Mouse (Mus musculus) limb, embryonic 13.5 days (tissue): ENCODE measurements at regions not wholly inside any gene's neighbourhood (a gene's known extent, or its start where the extent isn't known, plus 50 kb on each side); places are given as distances from the start of the nearest gene placed in this dataset.

Source experiments
- ATAC-seq: fragments of 200-750 bp; cut with Nextera tagmentation; 2 replicates; pipeline ENCODE4 v1.8.0; 2017; ENCODE audit warnings: low read depth, moderate number of reproducible peaks, moderate TSS enrichment; ENCODE audit not compliant: low FRiP score
- H3K27ac ChIP-seq: fragments of 300-500 bp; sonication (generic); 2 replicates; pipeline ENCODE4 v1.5.1; 2015; ENCODE audit warnings: inconsistent platforms, mild to moderate bottlenecking, moderate library complexity
- H3K27me3 ChIP-seq: fragments of 300-500 bp; sonication (generic); 2 replicates; pipeline ENCODE4 v1.6.1; 2015; ENCODE audit warnings: mild to moderate bottlenecking, inconsistent platforms
- H3K36me3 ChIP-seq: fragments of 300-500 bp; sonication (generic); 2 replicates; pipeline ENCODE4 v1.6.1; 2015; ENCODE audit warnings: inconsistent platforms, mild to moderate bottlenecking, moderate library complexity
- H3K4me1 ChIP-seq: fragments of 300-500 bp; sonication (generic); 2 replicates; pipeline ENCODE4 v1.6.1; 2015; ENCODE audit warnings: inconsistent platforms
- H3K4me2 ChIP-seq: fragments of 300-500 bp; sonication (generic); replicated peaks from 2 replicates; pipeline ENCODE4 v1.6.1; 2015; ENCODE audit warnings: inconsistent platforms, mild to moderate bottlenecking, moderate library complexity
- H3K4me3 ChIP-seq: fragments of 300-500 bp; sonication (generic); 2 replicates; pipeline ENCODE4 v1.5.1; 2015; ENCODE audit warnings: moderate library complexity, mild to moderate bottlenecking, inconsistent platforms
- H3K9ac ChIP-seq: fragments of 300-500 bp; sonication (generic); 2 replicates; pipeline ENCODE4 v1.6.1; 2015; ENCODE audit warnings: mild to moderate bottlenecking, inconsistent platforms
- H3K9me3 ChIP-seq: fragments of 300-500 bp; sonication (generic); 2 replicates; pipeline ENCODE4 v1.6.1; 2016; ENCODE audit warnings: inconsistent platforms
- WGBS: fragments of 180-500 bp; shearing (Covaris S2); methylation state at CpG from one replicate; pipeline ENCODE4 v1.1.7; 2015; 5-methylcytosine and 5-hydroxymethylcytosine counted together

DNA sequence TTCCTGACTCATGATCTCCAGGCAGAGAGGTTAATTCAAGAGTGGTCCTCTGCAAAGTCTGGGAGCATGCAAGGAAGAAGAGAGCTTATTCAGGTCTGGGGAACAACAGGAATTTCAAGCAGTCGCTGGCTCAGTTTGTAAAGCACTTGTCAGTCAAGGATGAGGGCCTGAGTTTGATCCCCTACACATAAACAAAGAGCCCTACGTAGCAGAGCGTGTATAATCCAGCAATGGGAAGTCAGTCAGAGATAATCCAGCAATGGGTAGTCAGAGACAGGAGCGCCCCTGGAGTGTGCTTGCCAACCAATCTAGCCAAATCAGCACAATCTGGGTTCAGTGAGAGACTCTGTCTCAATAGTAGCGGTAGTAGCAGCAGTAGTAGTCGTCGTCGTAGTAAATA lies 61.3 kb upstream of the Clint1 start:
- 88% methylated on average over 8 of the region's 8 CpGs for WGBS
- H3K4me1 ChIP-seq: 0 out of 2 replicates have a peak, but pooled peaks cover 3% of the 10 kb centered on the region
- H3K4me3 ChIP-seq: no peak overlapping the region
- no peaks in the 10 kb centered on the region for H3K27me3 ChIP-seq
- H3K9ac ChIP-seq: no peak overlapping the region
- H3K36me3 ChIP-seq: no peaks in the 10 kb centered on the region
- no peak for ATAC-seq
- no peak overlapping the region for H3K27ac ChIP-seq
- 0 out of 2 replicates have a peak, but pooled peaks cover 5% of the 10 kb centered on the region for H3K9me3 ChIP-seq
- H3K4me2 ChIP-seq: no peak overlapping the region

DNA sequence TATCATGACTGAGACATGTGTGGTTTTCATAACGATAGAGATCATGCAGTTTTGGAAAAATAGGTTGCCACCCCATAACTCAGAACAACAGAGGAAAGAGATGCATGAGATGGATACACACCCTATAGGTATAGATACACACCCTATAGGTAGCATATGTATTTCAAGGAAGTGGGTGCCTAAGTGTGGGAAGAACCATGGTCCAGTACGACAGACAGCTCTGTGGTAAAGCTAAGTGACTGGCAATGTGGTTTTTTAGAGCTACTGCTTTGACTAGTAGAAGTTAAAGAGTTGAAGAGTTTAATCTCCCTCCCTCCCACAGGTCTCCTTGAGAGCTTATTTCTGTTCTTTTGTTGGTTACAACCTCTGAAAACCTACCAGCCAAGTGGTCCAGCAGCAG lies 60.2 kb upstream of the Clint1 start:
- WGBS: 86% methylated on average over 2 of the region's 2 CpGs
- Histone ChIP-seq H3K4me3 (no peak overlapping the region), H3K27ac (no peak overlapping the region), H3K36me3 (no peaks in the 10 kb centered on the region), H3K9ac (no peak overlapping the region), H3K27me3 (no peaks in the 10 kb centered on the region), H3K4me2 (no peak overlapping the region), H3K4me1 (0 out of 2 replicates have a peak, but pooled peaks cover 7% of the 10 kb centered on the region), H3K9me3 (0 out of 2 replicates have a peak, but pooled peaks cover 5% of the 10 kb centered on the region)
- ATAC-seq: no peak

DNA sequence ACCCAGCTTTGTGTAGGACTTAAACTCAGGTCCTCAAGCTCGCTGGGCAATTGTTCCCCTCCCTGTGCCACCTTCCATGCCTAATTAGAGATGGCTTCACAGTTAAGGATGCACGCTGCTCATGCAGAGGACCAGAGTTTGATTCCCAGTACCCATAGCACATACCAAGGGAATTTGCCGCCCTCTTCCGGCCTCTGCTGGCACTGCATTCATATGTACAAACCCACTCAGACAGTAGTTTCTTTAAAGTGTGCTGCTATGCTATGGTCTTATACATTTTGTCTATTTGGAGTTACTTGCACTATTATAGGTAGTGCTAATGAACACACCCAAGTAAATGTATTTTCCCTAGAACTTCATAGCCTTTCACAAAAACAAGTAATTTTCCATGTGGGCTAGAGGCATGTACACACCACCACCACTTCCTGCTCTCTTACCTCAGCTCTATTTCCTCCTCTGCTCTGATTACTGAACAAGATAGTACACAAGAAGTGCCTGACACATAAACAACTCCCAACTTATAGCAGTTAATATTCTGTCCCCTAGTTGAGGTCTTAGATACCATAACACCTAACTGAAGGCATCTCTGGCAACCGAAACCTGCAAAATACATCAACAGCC lies 57.4 kb upstream of the Clint1 start:
- H3K4me1 ChIP-seq: peaks cover 15% of the 10 kb centered on the region
- no peak overlapping the region for H3K4me3 ChIP-seq
- H3K9me3 ChIP-seq: no peaks in the 10 kb centered on the region
- ATAC-seq: no peak
- no peak overlapping the region for H3K9ac ChIP-seq
- H3K27ac ChIP-seq: no peak overlapping the region
- no peaks in the 10 kb centered on the region for H3K36me3 ChIP-seq
- WGBS: 67% methylated on average over 5 of the region's 5 CpGs
- no peak overlapping the region for H3K4me2 ChIP-seq
- no peaks in the 10 kb centered on the region for H3K27me3 ChIP-seq

DNA sequence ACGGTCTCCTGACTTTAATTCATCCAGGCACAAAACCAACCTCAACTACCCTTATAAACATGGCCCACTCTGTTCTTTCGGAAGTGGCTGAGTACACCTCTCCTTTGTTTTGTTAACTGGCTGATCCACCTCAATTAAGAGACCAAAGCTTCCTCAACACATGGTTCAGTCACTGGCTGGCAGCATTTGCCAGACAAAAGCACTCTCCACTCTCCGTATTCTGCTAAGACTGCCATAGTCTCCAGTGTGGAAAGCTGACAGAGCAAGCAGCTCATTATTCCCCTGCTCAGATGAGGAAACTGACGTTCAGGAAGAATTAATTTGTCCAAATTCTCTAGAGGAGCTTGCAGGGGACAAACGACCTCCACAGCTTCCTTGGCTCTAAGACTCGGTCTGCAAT lies 56.5 kb upstream of the Clint1 start:
- Histone ChIP-seq H3K36me3 (no peaks in the 10 kb centered on the region), H3K4me2 (no peak overlapping the region), H3K9ac (no peak overlapping the region), H3K27ac (peak overlapping the region; percentile 49; the same call in 1 of the 2 replicates), H3K4me1 (peaks cover 24% of the 10 kb centered on the region), H3K9me3 (no peaks in the 10 kb centered on the region), H3K4me3 (no peak overlapping the region), H3K27me3 (no peaks in the 10 kb centered on the region)
- WGBS: 39% methylated on average over 6 of the region's 6 CpGs
- no peak for ATAC-seq

DNA sequence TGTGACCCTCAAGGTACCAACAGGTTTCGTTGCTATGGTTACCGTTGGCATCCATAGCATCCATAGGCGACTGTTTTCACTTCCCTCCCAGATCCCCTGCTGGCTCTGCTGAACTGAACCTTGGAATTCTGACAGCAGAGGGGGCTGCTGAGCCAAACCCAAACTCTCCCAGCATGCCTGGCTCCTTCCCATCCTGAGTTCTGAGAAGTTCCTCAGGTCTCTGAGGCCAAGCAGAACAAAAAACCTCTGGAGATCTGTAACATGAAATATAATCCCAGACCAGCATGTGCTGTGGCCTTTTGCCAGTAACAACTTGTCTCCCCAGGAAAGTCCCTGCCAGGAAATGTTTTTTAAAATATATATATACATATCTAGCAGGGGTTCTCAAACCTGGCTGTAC lies 56.1 kb upstream of the Clint1 start:
- Histone ChIP-seq H3K9me3 (no peaks in the 10 kb centered on the region), H3K4me2 (no peak overlapping the region), H3K36me3 (no peaks in the 10 kb centered on the region), H3K27ac (peak overlapping the region; percentile 49; the same call in 1 of the 2 replicates), H3K4me1 (peaks cover 24% of the 10 kb centered on the region), H3K9ac (no peak overlapping the region), H3K4me3 (no peak overlapping the region), H3K27me3 (no peaks in the 10 kb centered on the region)
- 15% methylated on average over 3 of the region's 3 CpGs for WGBS
- peak; percentile 83 for ATAC-seq

DNA sequence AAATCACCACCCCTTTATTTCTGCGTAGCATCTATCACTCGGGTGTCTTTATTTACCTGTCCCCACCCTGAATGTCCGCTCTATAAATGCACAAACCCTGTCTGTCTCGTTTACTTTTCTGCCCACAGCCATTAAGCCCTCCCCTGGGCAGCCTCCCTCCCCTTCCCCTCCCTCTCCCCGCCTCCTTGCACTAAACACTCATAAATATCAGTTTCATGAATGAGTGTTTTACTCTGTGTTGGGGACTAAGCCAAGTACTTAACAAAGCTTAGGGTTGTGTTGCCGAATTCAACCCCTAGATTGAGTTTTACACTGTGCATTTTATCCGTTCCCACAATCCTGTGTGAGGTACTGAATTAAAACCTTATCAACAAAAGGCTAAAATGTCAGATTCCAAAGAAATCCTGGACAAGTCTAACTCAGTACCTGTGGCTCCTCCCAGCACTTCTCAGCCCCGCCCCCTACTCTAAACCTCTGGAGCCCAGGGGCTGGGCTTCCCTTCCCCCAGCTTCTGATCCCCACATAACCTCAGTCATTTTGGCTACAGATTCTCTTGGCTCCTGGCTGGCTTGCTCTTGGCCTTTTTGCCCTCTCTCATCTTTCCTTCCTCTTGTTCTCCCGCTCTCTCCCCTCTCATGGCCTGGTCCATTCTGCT lies 52.0 kb upstream of the Clint1 start:
- peak overlapping the region; percentile 45 for H3K4me2 ChIP-seq
- no peak overlapping the region for H3K9ac ChIP-seq
- H3K4me1 ChIP-seq: peaks cover 24% of the 10 kb centered on the region
- H3K4me3 ChIP-seq: no peak overlapping the region; the same call in 1 of the 2 replicates
- H3K27me3 ChIP-seq: no peaks in the 10 kb centered on the region
- peak overlapping the region; percentile 55; the same call in 1 of the 2 replicates for H3K27ac ChIP-seq
- ATAC-seq: peak; percentile 69; the same call in 1 of the 2 replicates
- H3K36me3 ChIP-seq: no peaks in the 10 kb centered on the region
- 18% methylated on average over 9 of the region's 9 CpGs for WGBS
- H3K9me3 ChIP-seq: no peaks in the 10 kb centered on the region
